9 mouse cellular contexts compared by ENCODE assay signal in the genomic region with DNA sequence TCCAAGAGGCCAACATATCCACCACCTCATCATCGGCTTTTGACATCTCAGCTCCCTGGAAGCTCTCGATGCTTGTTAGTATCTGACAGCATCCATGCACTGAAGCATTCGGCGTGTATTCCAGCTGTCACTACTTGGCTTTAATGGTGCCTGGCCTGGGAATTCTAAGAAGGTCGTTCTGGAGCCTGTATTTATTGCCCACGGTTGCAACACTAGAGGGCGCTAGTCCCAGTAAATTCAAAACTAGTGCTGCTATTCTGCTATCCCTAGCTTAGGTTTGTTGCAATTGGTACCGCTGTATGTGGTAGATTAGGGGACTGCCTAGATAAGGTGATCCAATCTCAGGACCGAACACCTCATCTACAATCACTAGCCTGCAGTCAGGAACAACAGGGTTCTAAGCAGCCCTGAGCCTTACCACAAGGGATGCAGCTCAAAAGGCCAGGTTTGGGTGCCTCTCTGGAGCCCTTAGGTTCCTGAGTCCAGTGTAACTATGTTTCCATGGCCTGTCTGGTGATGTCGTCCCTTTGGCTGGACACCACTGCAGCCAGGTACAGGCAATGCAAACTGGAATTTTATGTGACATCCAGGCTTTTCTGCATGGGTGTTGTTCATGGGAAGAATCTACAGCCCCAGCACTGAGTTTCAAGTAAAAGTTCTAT.
A peak's percentile ranks its signal among the peaks of the same experiment; 100 is the strongest.
DNase-seq lines count a peak whose midpoint lies in the region; ATAC-seq and TF ChIP-seq lines count a peak whose summit lies in the region.
"Had no signal": no experiment of that assay in that cellular context is flagged by ENCODE, and none has a peak within 500 bp of the region (broad histone marks: within the 10 kb centered on the region; RNA-seq: fewer than 3 reads in every experiment).

No protein-coding gene starts in this region.

- DNase-seq in kidney, adult 18-20 months, result peak; percentile 62
- no peak for DNase-seq in kidney, adult 11 months
- DNase-seq in CD4-positive, CD25-positive, alpha-beta regulatory T cell, adult 2 months (ENCODE audit: low read depth, low spot score), result peak; percentile 65
- DNase-seq in adipocyte (ENCODE audit: low spot score), result peak; percentile 76
- DNase-seq in embryonic facial prominence, embryonic 14.5 days (ENCODE audit: low spot score), result peak; percentile 40
- DNase-seq in kidney, postnatal 0 days (ENCODE audit: low spot score), result peak; percentile 65
- no peak for DNase-seq in Muller cell, postnatal 12 days (ENCODE audit: inconsistent ontology term)

- H3K36me3 ChIP-seq in embryonic facial prominence, embryonic 14.5 days (ENCODE audit: control insufficient read depth, insufficient read depth, low read length), result no peaks in the 10 kb centered on the region
- no peaks in the 10 kb centered on the region for H3K36me3 ChIP-seq in kidney, postnatal 0 days (ENCODE audit: insufficient read depth, low read length)
- no peaks in the 10 kb centered on the region for H3K36me3 ChIP-seq in neural tube, embryonic 12.5 days

- no peak for ATAC-seq in embryonic facial prominence, embryonic 14.5 days (ENCODE audit: low read depth)
- no peak for ATAC-seq in kidney, postnatal 0 days (replicated peaks; ENCODE audit: low FRiP score, low read depth)
- ATAC-seq in neural tube, embryonic 12.5 days (ENCODE audit: low FRiP score, low read depth), result peak; percentile 56

- H3K27ac ChIP-seq in embryonic facial prominence, embryonic 14.5 days (replicated peaks; ENCODE audit: low read depth, low read length), result no peak overlapping the region
- no peak overlapping the region for H3K27ac ChIP-seq in kidney, postnatal 0 days
- no peak overlapping the region for H3K27ac ChIP-seq in neural tube, embryonic 12.5 days
- H3K27ac ChIP-seq: macrophage had no signal

- H3K4me3 ChIP-seq in embryonic facial prominence, embryonic 14.5 days (ENCODE audit: low read depth, low read length), result no peak overlapping the region
- no peak overlapping the region for H3K4me3 ChIP-seq in kidney, postnatal 0 days (replicated peaks; ENCODE audit: low read depth, low read length)
- H3K4me3 ChIP-seq in neural tube, embryonic 12.5 days, result no peak overlapping the region

- H3K4me1 ChIP-seq in embryonic facial prominence, embryonic 14.5 days (ENCODE audit: control insufficient read depth, insufficient read depth, low read length), result no peaks in the 10 kb centered on the region
- no peaks in the 10 kb centered on the region for H3K4me1 ChIP-seq in kidney, postnatal 0 days (replicated peaks; ENCODE audit: insufficient read depth, low read length)
- H3K4me1 ChIP-seq in neural tube, embryonic 12.5 days, result no peaks in the 10 kb centered on the region

- H3K27me3 ChIP-seq in embryonic facial prominence, embryonic 14.5 days (replicated peaks; ENCODE audit: control insufficient read depth, insufficient read depth, low read length), result no peaks in the 10 kb centered on the region
- H3K27me3 ChIP-seq in kidney, postnatal 0 days (ENCODE audit: insufficient read depth, low read length), result no peaks in the 10 kb centered on the region
- no peaks in the 10 kb centered on the region for H3K27me3 ChIP-seq in neural tube, embryonic 12.5 days (replicated peaks)

- H3K4me2 ChIP-seq in embryonic facial prominence, embryonic 14.5 days (ENCODE audit: low read depth, low read length), result no peak overlapping the region
- no peak overlapping the region for H3K4me2 ChIP-seq in kidney, postnatal 0 days (ENCODE audit: low read length)
- H3K4me2 ChIP-seq in neural tube, embryonic 12.5 days (replicated peaks), result no peak overlapping the region

- H3K9ac ChIP-seq in embryonic facial prominence, embryonic 14.5 days (ENCODE audit: low read depth, low read length), result no peak overlapping the region
- H3K9ac ChIP-seq in kidney, postnatal 0 days (ENCODE audit: low read depth, low read length), result no peak overlapping the region
- H3K9ac ChIP-seq in neural tube, embryonic 12.5 days, result no peak overlapping the region

- peak; percentile 69 for TF ChIP-seq CTCF in kidney, postnatal 0 days (IDR thresholded peaks at IDR 0.05; ENCODE audit: low read depth)

- 39% methylated on average over 10 of the region's 10 CpGs for WGBS in embryonic facial prominence, embryonic 14.5 days
- WGBS in kidney, postnatal 0 days, result 43% methylated on average over 10 of the region's 10 CpGs
- whole genome bisulfite sequencing in neural tube, embryonic 12.5 days, result 46% methylated on average over 10 of the region's 10 CpGs

- no peaks in the 10 kb centered on the region for H3K9me3 ChIP-seq in embryonic facial prominence, embryonic 14.5 days (ENCODE audit: control insufficient read depth, low read length)
- no peaks in the 10 kb centered on the region for H3K9me3 ChIP-seq in kidney, postnatal 0 days (replicated peaks; ENCODE audit: low read length)
- H3K9me3 ChIP-seq in neural tube, embryonic 12.5 days, result no peaks in the 10 kb centered on the region

Comparison
In these comparisons a context has a peak if more than half of its experiments do, and no peak if none do; other contexts are left out.
1. DNase-seq: peak in kidney, adult 18-20 months (single experiment), CD4-positive, CD25-positive, alpha-beta regulatory T cell, adult 2 months (single experiment), adipocyte (single experiment), embryonic facial prominence, embryonic 14.5 days (single experiment) and kidney, postnatal 0 days (single experiment); none in kidney, adult 11 months (single experiment) and Muller cell, postnatal 12 days (single experiment).